Mouse (Mus musculus) heart, embryonic 15.5 days (tissue): ENCODE measurements around the gene Tnnt3. TPM values are rescaled to one million over a fixed set of nuclear protein-coding genes. Genes with fewer than 3 reads are reported as not detected.

Experiments used
- ATAC-seq: fragments of 200-750 bp; cut with Nextera tagmentation; replicated peaks from 2 replicates; pipeline ENCODE4 v1.8.0; 2017; ENCODE audit warnings: low read depth, moderate TSS enrichment; ENCODE audit not compliant: insufficient number of reproducible peaks, insufficient read depth, low FRiP score
- H3K27ac ChIP-seq: fragments of 300-500 bp; sonication (generic); 2 replicates; pipeline ENCODE4 v1.5.1; 2015; ENCODE audit warnings: mild to moderate bottlenecking, inconsistent platforms
- H3K27me3 ChIP-seq: fragments of 300-500 bp; sonication (generic); 2 replicates; pipeline ENCODE4 v1.6.1; 2015; ENCODE audit warnings: inconsistent platforms
- H3K36me3 ChIP-seq: fragments of 300-500 bp; sonication (generic); 2 replicates; pipeline ENCODE4 v1.6.1; 2015; ENCODE audit warnings: mild to moderate bottlenecking, inconsistent platforms
- H3K4me1 ChIP-seq: fragments of 300-500 bp; sonication (generic); replicated peaks from 2 replicates; pipeline ENCODE4 v1.6.1; 2015; ENCODE audit warnings: inconsistent platforms
- H3K4me2 ChIP-seq: fragments of 300-500 bp; sonication (generic); 2 replicates; pipeline ENCODE4 v1.6.1; 2015; ENCODE audit warnings: inconsistent platforms, mild to moderate bottlenecking, moderate library complexity
- H3K4me3 ChIP-seq: fragments of 300-500 bp; sonication (generic); 2 replicates; pipeline ENCODE4 v1.5.1; 2015; ENCODE audit warnings: mild to moderate bottlenecking, inconsistent platforms
- H3K9ac ChIP-seq: fragments of 300-500 bp; sonication (generic); 2 replicates; pipeline ENCODE4 v1.6.1; 2015; ENCODE audit warnings: mild to moderate bottlenecking, inconsistent platforms
- H3K9me3 ChIP-seq: fragments of 300-500 bp; sonication (generic); replicated peaks from 2 replicates; pipeline ENCODE4 v1.6.1; 2016; ENCODE audit warnings: inconsistent platforms
- WGBS: fragments of 180-500 bp; shearing (Covaris S2); methylation state at CpG from one replicate; pipeline ENCODE4 v1.1.7; 2015; ENCODE audit warnings: mixed read lengths; 5-methylcytosine and 5-hydroxymethylcytosine counted together
- polyA plus RNA-seq: library from polyadenylated mRNA; unstranded; fragments of >200 nt; fragmentation: Nextera tagmentation; extraction: Ambion mirVana; gene quantifications from 2 replicates; pipeline ENCODE4 v1.2.1, GENCODE M21; 2015

The Tnnt3 gene
- polyA plus RNA-seq, 1 experiment from 2014 or later, result 4.8 TPM

DNA sequence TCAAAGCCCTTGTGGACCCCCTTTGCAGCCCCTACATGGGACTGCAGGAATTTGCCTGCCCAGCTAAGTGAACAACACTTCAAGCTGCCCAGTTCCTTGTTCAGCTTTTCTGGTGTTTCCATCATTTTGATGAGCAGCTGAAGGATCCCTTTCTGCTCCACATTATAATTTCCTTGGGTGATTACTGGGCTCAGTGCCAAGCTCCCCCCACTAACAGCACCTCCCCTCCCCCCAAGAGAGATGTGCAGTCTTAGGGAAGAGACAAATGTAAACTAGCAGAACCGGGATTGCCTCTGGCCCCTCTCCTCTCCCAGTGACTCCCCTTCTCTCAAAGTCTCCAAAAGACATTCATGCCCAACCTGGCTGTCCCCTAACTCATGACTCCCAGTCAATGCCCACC lies 56.0 kb downstream of the Tnnt3 start:
- Histone ChIP-seq H3K9ac (no peak overlapping the region), H3K27ac (peak overlapping the region; percentile 82; the same call in 1 of the 2 replicates), H3K4me3 (no peak overlapping the region), H3K9me3 (no peaks in the 10 kb centered on the region), H3K4me2 (no peak overlapping the region), H3K27me3 (no peaks in the 10 kb centered on the region), H3K36me3 (no peaks in the 10 kb centered on the region), H3K4me1 (peaks cover 49% of the 10 kb centered on the region)
- 27% methylated on average over 1 of the region's 1 CpGs for WGBS
- no peak for ATAC-seq

DNA sequence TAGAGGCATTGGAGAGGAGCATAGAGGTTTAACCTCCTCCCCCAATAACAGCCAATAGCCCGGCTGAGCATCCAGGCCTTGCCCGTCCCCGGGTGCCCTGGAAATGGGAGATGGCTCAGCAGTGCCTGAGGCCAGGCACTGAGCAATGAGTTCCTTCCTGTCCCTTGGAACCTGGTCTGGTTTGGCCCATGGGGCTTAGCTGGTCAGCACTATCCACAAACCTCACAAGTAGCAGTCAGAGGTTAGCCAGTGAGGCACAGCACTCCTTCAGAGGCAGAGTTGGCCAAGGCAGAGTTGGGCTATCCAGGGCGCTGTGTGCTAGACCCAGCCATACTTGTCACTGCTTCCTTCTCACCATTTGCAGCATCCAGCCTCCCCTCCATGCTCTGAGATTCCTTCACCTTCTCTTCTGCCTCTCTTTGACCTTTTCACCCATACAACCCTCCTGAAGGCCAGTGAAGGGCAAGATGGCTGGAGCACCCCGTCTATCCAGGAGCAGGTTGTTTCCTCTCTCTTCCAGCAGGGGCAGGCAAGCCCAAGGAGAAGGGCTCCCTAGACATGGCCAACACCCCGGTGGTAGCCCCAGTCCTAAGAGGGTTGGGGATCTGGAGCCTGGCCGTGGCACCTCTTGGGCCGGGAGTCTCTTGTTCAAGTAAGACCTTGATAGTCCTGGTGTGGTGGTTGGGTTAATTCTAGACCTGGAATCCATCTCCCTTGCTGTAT lies 56.9 kb downstream of the Tnnt3 start:
- H3K4me3 ChIP-seq, result no peak overlapping the region
- no peaks in the 10 kb centered on the region for H3K9me3 ChIP-seq
- H3K9ac ChIP-seq, result no peak overlapping the region
- H3K4me2 ChIP-seq, result no peak overlapping the region
- H3K36me3 ChIP-seq, result no peaks in the 10 kb centered on the region
- H3K27ac ChIP-seq, result no peak overlapping the region
- 83% methylated on average over 8 of the region's 8 CpGs for WGBS
- ATAC-seq, result no peak
- H3K27me3 ChIP-seq, result no peaks in the 10 kb centered on the region
- peaks cover 42% of the 10 kb centered on the region for H3K4me1 ChIP-seq

DNA sequence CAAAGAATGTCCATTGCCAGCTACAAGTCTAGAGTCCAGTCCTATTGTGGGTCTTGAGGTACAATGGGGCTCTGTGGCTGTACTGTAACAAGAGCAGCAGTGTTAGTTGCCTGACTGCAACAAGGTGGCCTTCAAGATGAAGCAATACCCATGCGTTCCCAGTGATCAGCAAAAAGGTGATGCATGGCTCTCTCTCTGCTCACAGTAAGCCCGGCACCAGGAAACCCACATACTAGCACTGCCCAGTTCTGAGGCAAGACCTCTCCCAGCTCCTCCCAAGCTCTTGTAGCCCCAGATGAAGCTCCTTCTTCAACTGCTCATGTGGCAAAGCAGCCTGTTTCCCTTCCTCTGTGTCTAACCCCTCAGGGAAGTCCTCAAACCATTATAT lies 57.4 kb downstream of the Tnnt3 start:
- no peaks in the 10 kb centered on the region for H3K27me3 ChIP-seq
- no peak overlapping the region for H3K27ac ChIP-seq
- WGBS, result 94% methylated on average over 2 of the region's 2 CpGs
- H3K9ac ChIP-seq, result no peak overlapping the region
- ATAC-seq, result no peak
- H3K4me1 ChIP-seq, result peaks cover 40% of the 10 kb centered on the region
- H3K9me3 ChIP-seq, result no peaks in the 10 kb centered on the region
- H3K4me3 ChIP-seq, result no peak overlapping the region
- no peaks in the 10 kb centered on the region for H3K36me3 ChIP-seq
- no peak overlapping the region for H3K4me2 ChIP-seq

DNA sequence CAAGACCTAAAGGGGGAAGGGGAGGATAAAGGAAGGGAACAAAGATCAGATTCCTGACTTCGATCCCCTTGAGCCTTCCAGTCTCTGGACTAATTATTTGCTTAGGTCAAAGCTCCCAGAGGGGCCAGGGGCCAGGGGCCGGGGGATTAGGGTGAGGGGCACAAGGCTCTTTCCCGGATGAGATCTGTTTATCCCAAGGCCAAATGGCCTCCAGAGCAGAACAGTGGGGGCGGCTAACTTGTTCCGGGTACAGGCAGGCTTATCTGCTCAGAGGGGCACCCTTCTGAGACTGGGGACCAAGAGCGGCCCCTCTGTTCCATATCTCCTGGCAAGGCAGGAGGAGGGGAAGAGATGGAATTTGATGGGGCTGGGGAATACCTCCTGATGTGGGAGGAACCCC lies 59.1 kb downstream of the Tnnt3 start:
- 40% methylated on average over 6 of the region's 6 CpGs for WGBS
- Histone ChIP-seq H3K4me3 (no peak overlapping the region), H3K36me3 (no peaks in the 10 kb centered on the region), H3K4me2 (no peak overlapping the region), H3K9ac (no peak overlapping the region), H3K4me1 (peaks cover 48% of the 10 kb centered on the region), H3K27ac (no peak overlapping the region), H3K9me3 (no peaks in the 10 kb centered on the region), H3K27me3 (no peaks in the 10 kb centered on the region)
- ATAC-seq, result no peak

DNA sequence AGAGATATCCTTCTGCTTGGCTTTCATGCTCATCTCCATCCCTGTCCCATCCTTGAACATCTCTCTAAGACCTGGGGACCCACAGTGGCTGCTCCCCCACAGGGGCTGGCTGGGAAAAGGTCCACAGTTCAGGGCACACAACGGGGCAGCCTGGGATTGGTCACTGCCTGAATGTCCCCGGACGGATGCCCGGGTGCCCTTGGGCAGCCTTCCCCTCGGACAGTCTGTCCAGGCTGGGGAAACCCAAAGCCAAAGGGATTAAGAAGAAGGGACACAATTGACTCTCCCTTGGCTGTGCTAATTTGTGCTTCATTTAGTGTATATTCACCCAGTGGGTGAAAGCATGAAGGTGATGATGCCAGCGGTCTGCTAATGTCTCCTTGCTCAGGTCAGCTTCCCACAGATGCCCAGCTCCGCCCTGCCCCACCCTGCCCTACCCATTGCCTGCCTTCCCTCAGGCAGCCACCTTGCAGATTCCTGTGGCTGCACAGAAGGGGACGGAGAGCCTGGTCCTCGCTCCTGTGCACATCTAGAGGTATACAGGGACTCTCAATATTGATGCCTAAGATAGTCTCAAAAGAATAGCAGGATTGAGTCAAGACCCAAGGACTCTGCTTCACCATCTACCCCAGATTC lies 60.0 kb downstream of the Tnnt3 start:
- no peak overlapping the region for H3K4me3 ChIP-seq
- no peak for ATAC-seq
- no peak overlapping the region for H3K27ac ChIP-seq
- WGBS, result 88% methylated on average over 9 of the region's 9 CpGs
- H3K4me2 ChIP-seq, result no peak overlapping the region
- H3K4me1 ChIP-seq, result peaks cover 46% of the 10 kb centered on the region
- H3K27me3 ChIP-seq, result no peaks in the 10 kb centered on the region
- H3K9me3 ChIP-seq, result no peaks in the 10 kb centered on the region
- H3K36me3 ChIP-seq, result no peaks in the 10 kb centered on the region
- no peak overlapping the region for H3K9ac ChIP-seq

DNA sequence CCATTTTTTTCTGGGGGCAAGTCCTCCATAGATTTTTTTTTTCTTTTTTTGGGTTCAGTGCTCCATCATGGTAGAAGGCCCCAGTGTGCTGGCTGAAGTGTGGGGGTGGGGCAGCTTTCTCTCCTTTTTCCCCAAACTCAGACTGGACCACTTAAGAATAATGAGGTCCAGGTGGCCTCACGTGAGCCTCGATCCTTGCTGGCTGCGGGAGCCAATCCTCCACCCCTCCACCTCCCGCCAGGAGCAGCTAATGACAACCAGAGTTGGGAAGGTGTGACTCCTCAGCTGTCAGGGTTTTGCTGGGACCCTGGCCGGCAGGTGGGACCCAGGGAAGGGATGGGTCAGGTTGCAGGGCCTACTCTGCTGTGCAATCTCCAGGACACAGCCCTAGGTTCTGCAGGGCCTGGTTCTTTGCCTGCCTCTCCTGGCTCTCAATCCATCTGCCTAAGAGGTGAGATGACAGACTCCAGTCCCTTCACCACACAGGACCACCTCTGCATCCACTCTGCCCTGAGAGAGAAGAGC lies 61.1 kb downstream of the Tnnt3 start:
- Histone ChIP-seq H3K4me1 (peaks cover 40% of the 10 kb centered on the region), H3K27me3 (no peaks in the 10 kb centered on the region), H3K9ac (no peak overlapping the region), H3K9me3 (no peaks in the 10 kb centered on the region), H3K4me3 (no peak overlapping the region), H3K4me2 (no peak overlapping the region), H3K36me3 (no peaks in the 10 kb centered on the region), H3K27ac (no peak overlapping the region)
- 67% methylated on average over 5 of the region's 5 CpGs for WGBS
- no peak for ATAC-seq

DNA sequence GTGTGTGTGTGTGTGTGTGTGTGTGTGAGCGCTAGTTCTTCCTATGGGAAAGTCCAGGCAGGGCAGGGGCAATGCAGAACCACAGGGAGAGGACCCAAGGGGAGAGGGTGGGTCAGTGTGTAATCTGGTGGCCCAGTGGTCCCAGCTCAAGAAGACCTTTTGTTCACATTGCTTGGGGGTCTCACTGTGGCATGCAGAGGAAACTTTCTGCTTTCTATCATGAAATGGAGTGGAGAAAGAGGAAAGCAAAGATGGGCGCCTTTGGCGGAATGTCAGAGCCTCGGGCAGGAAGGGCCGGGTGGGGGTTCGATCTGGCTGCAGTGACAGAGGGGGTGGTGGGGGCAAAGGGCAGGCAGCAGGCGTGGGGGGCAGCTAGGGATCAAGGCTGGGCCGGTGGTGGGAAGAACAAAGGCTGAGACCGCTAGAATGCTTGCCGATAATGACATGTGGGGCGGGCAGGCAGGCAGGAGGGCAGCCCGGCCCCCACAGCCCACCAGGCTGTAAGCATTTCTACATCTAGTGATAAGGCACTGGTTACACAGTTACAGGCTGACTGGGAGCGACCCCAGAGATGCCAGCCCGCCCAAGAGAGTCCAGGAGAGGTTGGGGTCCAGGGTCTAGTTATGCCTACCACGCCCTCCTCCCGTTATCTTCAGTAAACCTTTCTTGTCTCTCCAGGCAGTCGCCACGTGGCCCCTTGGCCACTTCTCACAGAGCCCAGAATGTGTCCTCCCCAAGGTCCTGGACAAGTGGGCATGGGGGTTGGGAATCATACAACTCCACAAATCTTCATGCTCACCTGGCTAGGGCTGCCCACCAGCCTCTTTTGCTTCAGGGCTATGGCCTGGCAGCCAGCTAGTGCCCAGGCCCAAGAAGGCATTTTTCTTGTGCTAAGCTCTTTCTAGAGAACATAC lies 62.6 kb downstream of the Tnnt3 start:
- Histone ChIP-seq H3K36me3 (no peaks in the 10 kb centered on the region), H3K4me2 (0 out of 2 replicates have a peak overlapping the region, but pooled peaks have one; percentile 6), H3K4me1 (peaks cover 47% of the 10 kb centered on the region), H3K27ac (peak overlapping the region; percentile 45), H3K27me3 (no peaks in the 10 kb centered on the region), H3K9me3 (no peaks in the 10 kb centered on the region), H3K9ac (no peak overlapping the region), H3K4me3 (no peak overlapping the region)
- 31% methylated on average over 18 of the region's 18 CpGs for WGBS
- 0 out of 2 replicates have a peak, but pooled peaks have one; percentile 4 for ATAC-seq

DNA sequence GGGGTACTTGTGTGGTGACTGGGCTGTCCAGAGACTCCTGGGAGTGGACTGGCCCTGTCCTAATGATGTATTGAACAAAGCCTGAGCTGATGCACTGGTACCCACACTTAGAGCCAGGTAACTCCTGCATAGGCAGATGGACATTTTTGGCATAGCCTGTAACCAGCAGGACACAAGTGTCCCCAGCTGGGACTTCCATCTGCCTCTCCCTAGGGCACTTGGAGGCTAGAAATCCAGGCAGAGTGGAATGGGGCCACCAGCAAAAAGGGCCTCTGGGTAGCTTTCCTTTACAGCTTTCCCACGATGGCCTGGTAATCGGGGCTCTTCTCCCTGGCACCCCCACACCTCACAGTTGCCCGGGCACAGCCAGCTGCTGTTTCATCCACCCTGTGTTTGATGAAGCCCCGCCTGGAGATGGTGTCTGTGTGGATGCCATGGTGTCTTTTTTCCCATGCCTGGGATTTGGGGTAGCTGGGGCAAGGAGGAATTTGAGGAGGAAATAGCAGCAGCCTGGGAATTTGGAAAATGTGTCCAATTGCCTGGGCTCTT lies 63.3 kb downstream of the Tnnt3 start:
- H3K9me3 ChIP-seq, result no peaks in the 10 kb centered on the region
- peak overlapping the region; percentile 45 for H3K27ac ChIP-seq
- peaks cover 47% of the 10 kb centered on the region for H3K4me1 ChIP-seq
- no peak for ATAC-seq
- no peak overlapping the region for H3K4me3 ChIP-seq
- H3K4me2 ChIP-seq, result no peak overlapping the region
- no peak overlapping the region for H3K9ac ChIP-seq
- H3K36me3 ChIP-seq, result no peaks in the 10 kb centered on the region
- 55% methylated on average over 4 of the region's 4 CpGs for WGBS
- no peaks in the 10 kb centered on the region for H3K27me3 ChIP-seq

DNA sequence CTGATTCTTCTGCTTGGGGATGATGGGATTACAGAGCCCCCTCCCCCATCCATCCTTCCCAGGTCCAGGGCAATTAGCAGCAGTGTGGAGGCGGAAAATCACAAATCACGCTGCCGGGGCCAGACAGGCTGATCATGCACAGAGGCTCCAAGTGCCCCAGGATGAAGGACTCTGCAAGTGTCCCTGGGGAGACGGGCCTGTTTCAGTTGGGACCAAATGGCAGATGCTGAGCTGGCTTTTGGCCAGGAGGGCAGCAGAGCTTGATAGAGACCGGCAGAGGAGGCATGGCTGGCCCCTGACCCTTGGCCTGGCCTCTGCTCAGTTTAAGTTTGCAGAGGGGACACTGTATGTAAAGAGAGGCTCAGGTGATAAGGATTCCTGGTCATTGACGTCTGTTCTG lies 64.5 kb downstream of the Tnnt3 start:
- WGBS, result 52% methylated on average over 6 of the region's 6 CpGs
- Histone ChIP-seq H3K4me2 (no peak overlapping the region), H3K27me3 (no peaks in the 10 kb centered on the region), H3K27ac (no peak overlapping the region), H3K36me3 (no peaks in the 10 kb centered on the region), H3K9ac (no peak overlapping the region), H3K9me3 (no peaks in the 10 kb centered on the region), H3K4me1 (peaks cover 51% of the 10 kb centered on the region), H3K4me3 (no peak overlapping the region)
- ATAC-seq, result no peak

DNA sequence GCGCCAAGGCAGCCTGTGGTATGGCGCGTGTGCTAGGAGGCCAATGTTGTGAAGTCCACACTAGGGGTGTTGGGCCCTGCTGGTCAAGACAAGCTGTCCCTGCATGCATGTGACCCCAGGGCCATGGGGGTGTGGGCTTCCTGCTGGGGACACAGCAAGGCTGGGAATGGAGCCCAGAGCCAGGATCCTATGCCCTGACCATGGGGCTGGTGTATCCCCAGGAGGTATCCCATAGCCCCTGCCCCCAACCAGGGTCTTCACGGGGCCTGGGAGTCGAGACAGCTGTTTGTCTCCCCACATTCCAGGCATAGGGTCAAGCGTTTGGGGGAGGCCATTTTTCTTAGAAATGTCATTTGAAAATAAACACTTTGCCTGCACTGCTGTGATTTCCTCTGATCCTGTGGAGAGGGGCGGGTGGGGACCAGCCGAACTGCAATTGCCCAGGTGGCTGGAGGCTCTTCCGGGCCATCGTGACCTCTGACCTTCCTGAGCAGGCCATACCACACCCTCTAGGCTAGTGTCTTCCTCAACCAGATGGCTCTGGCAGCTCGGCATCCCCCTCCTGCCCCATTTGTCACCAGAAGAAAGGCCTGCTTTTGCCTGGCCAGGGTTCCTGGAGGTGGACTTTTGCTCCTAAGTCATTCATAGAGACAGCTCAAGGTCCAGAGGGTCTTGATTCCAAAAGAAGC lies 66.5 kb downstream of the Tnnt3 start:
- H3K27ac ChIP-seq, result no peak overlapping the region
- whole genome bisulfite sequencing, result 65% methylated on average over 11 of the region's 11 CpGs

More for the DNA sequence above, 66.5 kb downstream of the Tnnt3 start:
- Histone ChIP-seq H3K27me3 (no peaks in the 10 kb centered on the region), H3K9ac (no peak overlapping the region), H3K36me3 (no peaks in the 10 kb centered on the region), H3K4me1 (peaks cover 68% of the 10 kb centered on the region), H3K4me2 (no peak overlapping the region), H3K9me3 (no peaks in the 10 kb centered on the region), H3K4me3 (no peak overlapping the region)
- ATAC-seq, result no peak
